Mouse (Mus musculus): ENCODE data around the gene Deaf1.

Deaf1 gene

GRCm38 (mm10) chr7:141297926-141298650 is 29.4 kb downstream of the Deaf1 start:
- DNase-seq (ENCODE audit: low read depth, low spot score), result no peak

GRCm38 (mm10) chr7:141294479-141294878 is 33.0 kb downstream of the Deaf1 start:
- no peak for DNase-seq (ENCODE audit: low read depth, low spot score)

GRCm38 (mm10) chr7:141293852-141294471 is 33.5 kb downstream of the Deaf1 start:
- no peak for DNase-seq (ENCODE audit: low read depth, low spot score)

- no peak for DNase-seq (ENCODE audit: low read depth, low spot score)
Measured at GRCm38 (mm10) chr7:141292583-141293388, 34.7 kb downstream of the Deaf1 start.

GRCm38 (mm10) chr7:141291921-141292582 is 35.4 kb downstream of the Deaf1 start, which contains the start of gene Drd4:
Gene Drd4 (plus strand): TSS chr7:141292006.
- no peak for DNase-seq (ENCODE audit: low read depth, low spot score)

- no peak for DNase-seq (ENCODE audit: low read depth, low spot score)
Measured at GRCm38 (mm10) chr7:141288042-141288441, 39.4 kb downstream of the Deaf1 start.

GRCm38 (mm10) chr7:141282756-141283155 is 44.7 kb downstream of the Deaf1 start:
- no peak for DNase-seq (ENCODE audit: low read depth, low spot score)

- DNase-seq (ENCODE audit: low read depth, low spot score), result peak; percentile 30
Measured at GRCm38 (mm10) chr7:141281442-141281841, 46.0 kb downstream of the Deaf1 start.

- no peak for DNase-seq (ENCODE audit: low read depth, low spot score)
Measured at GRCm38 (mm10) chr7:141278766-141279590, 48.5 kb downstream of the Deaf1 start, which contains the start of gene Sct. Gene Sct (minus strand): TSS chr7:141279133.

- no peak for DNase-seq (ENCODE audit: low read depth, low spot score)
Measured at GRCm38 (mm10) chr7:141277701-141278678, 49.5 kb downstream of the Deaf1 start.

GRCm38 (mm10) chr7:141276546-141276945 is 50.9 kb downstream of the Deaf1 start, which contains the start of gene Cdhr5:
Gene Cdhr5 (minus strand): TSS chr7:141276786.
- peak; percentile 82 for DNase-seq (ENCODE audit: low read depth, low spot score)

GRCm38 (mm10) chr7:141275356-141275755 is 52.1 kb downstream of the Deaf1 start:
- peak; percentile 48 for DNase-seq (ENCODE audit: low read depth, low spot score)

- DNase-seq (ENCODE audit: low read depth, low spot score), result no peak
Measured at GRCm38 (mm10) chr7:141270631-141271030, 56.9 kb downstream of the Deaf1 start.

- DNase-seq (ENCODE audit: low read depth, low spot score), result no peak
Measured at GRCm38 (mm10) chr7:141269273-141269545, 58.3 kb downstream of the Deaf1 start.

- no peak for DNase-seq (ENCODE audit: low read depth, low spot score)
Measured at GRCm38 (mm10) chr7:141268466-141269272, 58.8 kb downstream of the Deaf1 start.

GRCm38 (mm10) chr7:141265739-141266561 is 61.5 kb downstream of the Deaf1 start, which contains the start of gene Irf7:
Gene Irf7 (minus strand): TSS chr7:141266481.
- DNase-seq (ENCODE audit: low read depth, low spot score), result peak; percentile 87

- no peak for DNase-seq (ENCODE audit: low read depth, low spot score)
Measured at GRCm38 (mm10) chr7:141265411-141265738, 62.1 kb downstream of the Deaf1 start.

- peak; percentile 87 for DNase-seq (ENCODE audit: low read depth, low spot score)
Measured at GRCm38 (mm10) chr7:141264761-141265410, 62.6 kb downstream of the Deaf1 start.
